Mouse (Mus musculus): ENCODE data around the gene Morc2a.
"Not testable (repeated sequence)": the region's sequence is repeated elsewhere in the genome, so short reads cannot be mapped to it uniquely, and the experiment has no call there.

Gene Morc2a

DNA sequence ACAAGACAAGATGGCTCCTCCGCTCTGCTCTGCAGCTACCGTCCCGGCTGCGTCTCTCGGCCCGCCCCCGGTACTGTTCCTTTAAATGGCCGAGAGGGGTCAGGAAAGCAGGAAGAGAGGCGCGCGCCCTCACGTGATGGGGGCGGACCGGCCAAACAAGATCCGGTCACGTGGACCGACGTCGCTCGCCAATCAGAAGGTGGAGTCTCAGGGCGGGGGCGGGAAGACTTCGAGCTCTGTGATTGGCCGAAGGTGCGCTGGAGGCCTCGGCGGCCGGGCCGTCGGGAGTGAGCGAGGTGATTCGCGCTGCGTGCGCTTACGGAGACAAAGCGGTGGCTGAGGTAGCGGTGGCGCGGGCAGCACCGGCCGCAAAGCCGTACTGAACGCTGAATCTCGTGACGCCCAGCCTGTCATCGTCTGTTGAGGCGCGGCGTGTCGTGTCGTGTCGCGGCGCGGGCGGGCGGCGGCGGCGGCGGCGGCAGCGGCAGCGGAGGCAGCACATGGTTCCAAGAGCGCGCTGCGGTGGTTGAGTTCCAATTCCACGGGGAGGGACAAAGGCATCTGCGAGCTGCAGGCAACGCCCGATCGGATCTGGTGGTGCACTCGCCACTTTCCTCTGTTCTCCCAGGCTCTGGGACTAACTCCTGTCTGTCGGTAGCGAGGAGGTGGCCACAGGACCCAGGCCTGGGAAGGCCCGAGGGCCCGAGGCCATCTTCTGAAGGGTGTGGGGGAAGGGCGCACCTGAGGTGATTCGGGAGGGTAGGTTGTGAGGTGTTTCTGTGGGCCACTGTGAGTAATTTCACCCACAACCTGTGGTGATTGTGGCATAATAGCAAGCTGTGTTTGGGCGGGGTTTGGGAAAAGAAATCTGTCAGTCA is at the start of gene Morc2a:
Gene Morc2a, plus strand, starts transcription at position 228 of the 878 bp plus-strand sequence.
- DNase-seq (ENCODE audit: low spot score), result peak; percentile 98

DNA sequence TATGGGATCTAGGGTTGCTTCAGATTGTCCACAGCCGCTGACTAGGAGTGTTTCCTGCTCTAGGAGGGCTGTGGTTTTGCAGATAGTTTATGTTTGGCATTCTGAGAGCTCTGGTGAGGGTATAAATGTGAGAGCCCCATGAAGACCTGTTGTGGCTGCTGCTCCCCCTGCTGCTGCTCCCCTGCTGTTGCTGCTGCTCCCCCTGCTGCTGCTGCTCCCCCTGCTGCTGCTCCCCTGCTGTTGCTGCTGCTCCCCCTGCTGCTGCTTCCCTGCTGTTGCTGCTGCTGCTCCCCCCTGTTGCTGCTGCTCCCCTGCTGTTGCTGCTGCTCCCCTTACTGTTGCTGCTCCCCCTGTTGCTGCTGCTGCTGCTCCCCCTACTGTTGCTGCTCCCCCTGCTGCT is 47.0 kb upstream of the Morc2a start:
- not testable (repeated sequence) for DNase-seq (ENCODE audit: low spot score)

DNA sequence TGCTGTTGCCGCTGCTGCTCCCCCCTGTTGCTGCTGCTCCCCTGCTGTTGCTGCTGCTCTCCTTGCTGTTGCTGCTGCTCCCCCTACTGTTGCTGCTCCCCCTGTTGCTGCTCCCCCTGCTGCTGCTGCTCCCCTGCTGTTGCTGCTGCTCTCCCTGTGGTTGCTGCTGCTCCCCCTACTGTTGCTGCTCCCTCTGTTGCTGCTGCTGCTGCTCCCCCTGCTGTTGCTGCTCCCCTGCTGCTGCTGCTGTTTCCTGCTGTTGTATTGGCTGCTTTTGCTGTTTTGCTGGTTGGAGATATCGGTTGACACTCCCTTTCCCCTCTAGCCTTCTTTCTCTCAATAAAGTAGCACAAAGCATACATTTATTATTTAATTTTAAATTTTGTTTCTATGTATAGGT is 46.3 kb upstream of the Morc2a start:
- not testable (repeated sequence) for DNase-seq (ENCODE audit: low spot score)

DNA sequence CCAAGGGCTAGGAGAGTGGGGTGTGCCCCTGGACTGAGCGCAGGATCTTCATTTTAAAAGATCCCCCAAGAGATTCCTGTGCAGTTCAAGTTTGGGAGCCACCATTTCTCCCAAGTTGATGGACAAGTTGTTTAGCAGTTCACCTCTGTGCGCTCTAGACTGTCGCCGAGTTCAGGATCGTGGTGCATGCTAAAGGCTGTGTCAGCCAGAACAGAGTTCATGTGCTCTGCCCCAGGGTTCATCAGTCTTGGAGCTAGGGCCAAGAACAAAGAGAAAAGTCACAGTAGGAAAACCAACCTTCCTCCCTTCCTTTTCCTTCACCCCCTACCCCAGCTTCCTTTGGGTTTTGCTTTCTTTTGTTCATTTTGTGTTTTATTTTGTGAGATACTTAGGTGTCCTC is 42.5 kb upstream of the Morc2a start:
- no peak for DNase-seq (ENCODE audit: low spot score)

DNA sequence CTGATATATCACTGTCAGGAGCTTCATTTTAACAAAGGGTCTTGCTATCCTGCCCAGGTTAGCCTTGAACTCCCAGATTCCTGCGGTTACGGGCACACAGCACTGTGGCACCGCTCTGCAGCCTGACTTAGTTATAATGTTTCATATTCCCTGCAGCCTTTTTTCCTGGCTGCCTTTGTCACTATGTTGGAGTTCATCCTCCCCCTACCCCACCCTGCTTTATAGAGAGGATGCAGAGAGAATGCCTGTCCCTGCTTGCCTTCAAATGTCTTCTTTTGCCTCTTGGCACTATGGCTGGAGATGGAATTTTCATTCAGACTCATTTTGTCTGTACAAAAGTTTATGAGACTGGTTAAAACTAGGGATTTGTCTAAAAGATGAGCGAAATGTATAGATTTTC is 33.4 kb upstream of the Morc2a start:
- peak; percentile 39 for DNase-seq (ENCODE audit: low spot score)

DNA sequence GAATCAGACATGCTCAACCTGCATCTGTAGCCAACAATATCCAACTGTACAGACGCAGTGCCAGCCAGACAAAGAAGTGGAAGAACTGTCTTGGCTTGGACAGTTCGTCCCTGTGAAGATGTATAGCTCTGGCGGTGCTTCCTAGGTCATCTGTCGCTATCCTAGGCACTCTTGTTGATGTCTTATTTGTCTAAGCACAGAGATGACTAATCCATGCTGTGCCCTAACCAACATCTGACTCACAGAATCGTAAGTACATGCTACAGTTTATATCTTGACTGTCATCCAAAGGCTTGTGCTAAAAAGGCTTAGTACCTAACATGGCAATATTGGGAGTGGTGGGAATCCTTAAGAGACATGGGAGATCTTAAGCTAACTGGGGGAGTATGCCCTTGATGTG is 26.2 kb upstream of the Morc2a start:
- no peak for DNase-seq (ENCODE audit: low spot score)

DNA sequence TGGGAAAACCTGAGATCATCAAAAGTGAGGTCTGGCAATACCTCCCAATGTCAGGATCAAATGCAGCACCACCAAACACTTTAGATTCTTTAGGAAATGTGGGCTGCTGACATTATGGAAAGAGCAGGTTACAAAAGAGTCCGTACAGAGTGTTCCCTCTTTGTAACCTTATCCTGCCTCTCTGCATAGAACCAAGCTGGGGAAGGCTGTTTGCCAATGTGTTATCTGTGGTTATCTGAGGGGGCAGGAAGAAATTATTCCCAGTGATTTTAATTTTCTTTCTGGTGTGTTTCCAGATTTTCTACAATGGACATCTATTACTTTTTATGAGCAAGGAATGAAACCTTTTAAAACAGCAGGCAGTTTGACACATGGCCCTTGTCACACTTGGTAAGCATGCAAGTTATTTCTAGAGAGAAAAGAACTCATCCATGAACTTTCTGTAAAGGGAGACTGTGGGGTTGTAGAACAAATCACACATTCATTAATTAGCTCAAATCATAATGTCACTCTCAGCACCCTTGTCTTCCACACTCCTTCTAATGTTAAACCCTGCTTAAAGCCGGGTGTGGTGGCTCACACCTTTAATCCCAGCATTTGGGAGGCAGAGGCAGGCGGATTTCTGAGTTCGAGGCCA is 24.5 kb upstream of the Morc2a start:
- DNase-seq (ENCODE audit: low spot score), result peak; percentile 77

DNA sequence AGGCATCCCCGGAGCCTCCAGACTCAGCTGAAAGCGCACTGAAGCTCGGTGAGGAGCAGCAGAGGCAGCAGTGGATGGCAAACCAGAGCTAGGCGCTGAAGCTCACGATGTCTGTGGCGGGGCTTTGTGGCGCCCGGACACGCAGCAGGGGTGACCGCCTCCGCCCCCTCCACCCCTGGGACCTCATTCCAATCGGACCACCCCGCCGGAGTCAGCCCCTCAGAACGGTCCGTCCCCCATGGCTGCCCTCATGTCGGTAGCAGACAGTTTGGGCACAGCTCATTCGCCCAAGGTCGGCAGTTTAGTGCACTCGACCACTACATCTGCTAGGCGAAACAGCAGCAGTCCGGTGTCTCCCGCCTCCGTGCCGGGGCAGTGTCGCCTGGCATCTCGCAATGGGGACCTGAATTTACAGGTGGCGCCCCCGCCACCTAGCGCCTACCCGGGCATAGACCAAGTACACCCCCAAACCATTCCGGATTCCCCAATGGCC is 19.9 kb upstream of the Morc2a start:
- peak; percentile 15 for DNase-seq (ENCODE audit: low spot score)

DNA sequence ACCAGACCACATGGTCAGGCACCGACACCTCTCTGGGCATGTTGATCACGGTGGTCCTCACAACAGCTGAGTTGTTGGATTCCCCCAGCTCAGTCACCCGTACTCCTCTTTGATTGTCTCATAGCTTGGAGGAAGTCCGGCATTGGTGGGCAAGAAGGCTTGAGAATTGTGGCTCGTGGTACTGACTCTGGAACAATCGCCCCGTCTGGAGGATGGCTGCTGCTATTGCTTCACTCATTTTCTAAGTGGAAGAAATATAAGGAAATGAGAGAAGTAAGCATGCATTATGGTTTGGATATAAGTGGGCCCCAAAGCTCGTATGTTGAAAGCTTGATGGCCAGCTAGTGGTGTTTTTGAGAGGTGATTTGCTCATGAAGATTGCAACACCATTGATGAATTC is 15.7 kb upstream of the Morc2a start:
- DNase-seq (ENCODE audit: low spot score), result not testable (repeated sequence)

DNA sequence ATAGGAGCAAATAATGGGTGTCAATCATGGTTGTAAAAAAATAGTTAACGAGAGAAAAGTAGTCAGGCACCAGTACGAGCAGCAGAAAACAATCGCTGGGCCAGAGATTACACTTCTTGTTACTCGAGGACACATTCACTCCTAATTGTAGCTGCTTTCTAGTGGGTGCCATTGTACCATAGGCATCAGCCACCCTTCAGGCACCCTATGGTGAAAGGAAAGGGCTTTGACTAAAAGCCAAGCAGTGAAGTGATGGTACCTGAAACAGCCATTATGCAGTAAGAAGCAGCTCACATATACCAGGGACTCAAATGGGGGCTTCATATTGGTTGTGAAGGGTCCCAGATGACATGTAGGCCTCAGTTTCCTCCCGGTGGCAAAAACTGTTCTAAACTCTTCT is 1.3 kb upstream of the Morc2a start:
- DNase-seq (ENCODE audit: low spot score), result no peak

DNA sequence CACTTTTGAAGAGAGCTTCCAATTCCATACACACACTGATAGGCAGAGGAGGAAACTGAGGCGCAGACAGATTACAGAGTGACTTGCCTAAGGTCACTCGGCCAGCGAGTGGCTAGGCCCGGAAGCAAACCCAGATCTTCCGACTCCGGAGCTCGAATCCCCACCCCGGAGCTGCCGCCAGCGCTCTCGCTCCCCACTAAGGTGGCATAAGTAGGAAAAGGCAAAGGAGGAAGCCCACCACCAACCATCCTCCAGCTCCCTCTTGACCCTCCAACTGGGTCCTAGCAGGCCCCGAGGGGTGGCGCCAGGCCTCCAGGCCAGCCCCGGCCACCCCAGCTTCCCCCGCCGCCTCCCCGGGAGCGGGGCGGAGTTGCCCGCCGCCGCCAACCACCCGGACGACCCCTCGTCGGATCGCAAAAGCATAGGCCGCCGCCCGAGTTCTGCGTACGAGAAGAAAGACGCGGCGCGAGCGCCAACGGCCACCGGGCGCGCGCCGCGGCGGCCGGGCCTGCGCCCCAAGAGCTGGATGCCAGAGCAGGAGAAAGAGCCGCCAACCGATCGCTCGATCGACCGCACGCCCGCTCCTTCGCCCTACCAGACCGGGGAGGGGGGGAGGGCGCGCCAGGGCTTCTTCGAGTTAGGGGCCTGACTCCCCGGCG is 557 bp upstream of the Morc2a start:
- no peak for DNase-seq (ENCODE audit: low spot score)

DNA sequence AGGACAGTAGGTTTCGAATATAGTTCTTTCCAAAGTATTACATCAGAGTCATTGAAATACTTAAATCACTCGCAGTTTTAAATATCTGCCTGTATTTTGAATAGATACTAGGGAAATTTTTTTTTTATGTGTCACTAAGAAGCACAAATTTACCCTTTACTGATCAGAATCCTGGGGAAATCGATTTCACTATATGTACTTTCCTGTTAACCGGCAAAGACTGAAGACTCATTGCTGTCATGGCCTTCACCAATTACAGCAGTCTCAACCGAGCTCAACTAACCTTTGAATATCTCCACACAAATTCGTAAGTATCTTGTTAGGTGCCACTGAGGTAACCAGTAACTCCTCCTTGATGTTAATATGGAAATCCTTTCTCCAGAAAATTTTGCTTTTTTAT is 1.1 kb downstream of the Morc2a start:
- no peak for DNase-seq (ENCODE audit: low spot score)

DNA sequence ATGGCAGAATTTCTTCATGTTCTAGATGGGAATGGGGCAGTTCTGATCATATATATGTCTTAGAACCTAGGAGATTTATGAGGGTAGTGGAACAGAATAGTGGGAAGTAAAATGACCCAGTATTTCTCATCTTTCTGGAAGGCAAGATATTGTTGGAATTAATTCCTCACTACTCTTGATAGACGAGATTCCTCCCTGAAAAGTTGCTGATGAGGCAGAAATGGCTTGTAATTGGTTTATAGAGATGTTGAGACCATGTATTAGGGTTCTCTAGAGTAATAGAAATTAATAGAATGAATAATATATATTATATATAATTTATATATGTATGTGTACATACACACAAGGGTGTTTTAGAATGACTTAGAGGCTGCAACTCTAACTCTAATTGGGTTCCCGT is 13.0 kb downstream of the Morc2a start:
- no peak for DNase-seq (ENCODE audit: low spot score)

DNA sequence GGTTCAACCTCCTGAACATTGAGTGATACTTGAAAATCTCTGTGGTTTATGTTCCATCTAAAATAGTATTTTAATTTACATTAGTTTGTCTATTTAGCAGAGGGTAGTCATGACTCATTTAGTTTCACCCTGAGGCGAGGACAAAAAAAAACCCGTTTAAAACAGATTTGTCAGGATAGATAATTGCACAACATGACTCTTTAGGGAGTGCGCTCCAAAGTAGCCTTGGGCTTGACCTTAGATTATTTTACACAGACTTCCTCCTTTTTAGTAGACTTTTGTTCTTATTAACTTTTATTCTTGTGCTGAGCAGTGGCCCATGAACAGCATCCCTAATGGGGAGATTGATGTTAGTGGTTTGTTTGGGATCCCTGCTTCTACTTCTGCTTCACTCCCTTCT is 18.5 kb downstream of the Morc2a start:
- no peak for DNase-seq (ENCODE audit: low spot score)

DNA sequence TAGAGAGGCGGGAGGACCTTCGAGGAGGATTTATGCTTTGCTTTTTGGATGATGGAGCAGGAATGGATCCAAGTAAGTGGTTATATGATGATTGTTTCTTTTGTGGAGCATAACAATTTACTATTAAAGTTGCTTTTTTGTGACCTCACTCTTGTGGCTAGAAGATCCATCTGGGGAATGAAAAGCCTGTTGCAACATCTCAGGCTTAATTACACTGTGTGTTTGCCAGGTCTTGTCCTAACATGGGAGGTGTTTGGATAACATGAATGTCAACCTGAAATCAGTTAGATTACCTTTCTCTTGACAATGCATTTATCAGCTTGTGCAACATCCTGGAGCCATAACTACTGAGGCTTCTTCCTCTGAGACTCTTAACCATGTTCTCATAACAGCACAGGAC is 19.8 kb downstream of the Morc2a start:
- DNase-seq (ENCODE audit: low spot score), result no peak

DNA sequence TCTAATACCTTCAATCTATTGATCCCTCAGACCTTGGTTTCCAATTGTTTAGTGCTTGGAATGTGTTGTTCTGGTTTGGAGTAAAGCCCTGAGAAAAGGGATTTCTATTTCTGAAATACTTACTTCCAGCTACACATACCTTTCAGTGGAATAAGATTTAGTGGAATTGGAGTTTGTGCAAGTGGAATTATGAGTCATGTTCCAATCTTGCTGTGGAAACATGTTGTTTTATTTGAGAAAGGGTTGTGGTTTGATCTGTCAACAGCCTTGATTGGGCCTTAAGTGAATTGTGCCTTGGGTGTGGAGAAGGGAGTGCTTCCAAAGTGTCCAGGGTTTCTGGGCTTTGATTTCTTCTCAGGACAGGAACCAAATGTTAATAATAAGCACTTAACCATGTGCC is 20.9 kb downstream of the Morc2a start:
- DNase-seq (ENCODE audit: low spot score), result no peak

DNA sequence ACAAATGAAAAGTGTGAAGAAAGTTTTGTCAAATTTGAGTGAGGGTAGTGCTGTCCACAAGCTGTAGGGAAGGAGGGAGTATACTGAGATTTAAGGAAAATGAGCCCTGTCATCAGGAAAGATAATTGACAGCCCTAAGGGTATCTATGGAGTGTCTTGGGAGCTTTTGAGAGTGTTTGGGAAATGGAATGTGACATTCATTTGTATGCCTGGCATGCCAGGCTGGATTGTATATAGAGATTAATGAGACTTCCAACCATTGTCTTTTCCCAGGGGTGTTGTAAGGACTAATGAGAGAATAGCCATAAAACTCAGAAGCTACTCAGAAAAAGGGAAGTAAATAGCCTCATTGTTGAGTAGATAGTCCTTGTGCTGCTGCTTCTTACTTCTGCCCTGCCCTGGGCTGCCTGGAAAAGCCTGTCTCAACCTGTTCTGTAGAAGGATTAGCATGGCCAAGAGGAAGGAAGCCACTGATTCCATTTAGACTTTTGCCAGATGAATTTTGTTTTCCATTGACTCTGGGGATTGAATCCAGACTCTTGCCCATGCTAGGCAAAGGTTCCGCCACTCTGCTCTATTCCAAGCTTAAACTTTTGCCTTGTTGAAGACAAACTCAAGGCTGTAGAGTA is 22.1 kb downstream of the Morc2a start:
- DNase-seq (ENCODE audit: low spot score), result no peak

DNA sequence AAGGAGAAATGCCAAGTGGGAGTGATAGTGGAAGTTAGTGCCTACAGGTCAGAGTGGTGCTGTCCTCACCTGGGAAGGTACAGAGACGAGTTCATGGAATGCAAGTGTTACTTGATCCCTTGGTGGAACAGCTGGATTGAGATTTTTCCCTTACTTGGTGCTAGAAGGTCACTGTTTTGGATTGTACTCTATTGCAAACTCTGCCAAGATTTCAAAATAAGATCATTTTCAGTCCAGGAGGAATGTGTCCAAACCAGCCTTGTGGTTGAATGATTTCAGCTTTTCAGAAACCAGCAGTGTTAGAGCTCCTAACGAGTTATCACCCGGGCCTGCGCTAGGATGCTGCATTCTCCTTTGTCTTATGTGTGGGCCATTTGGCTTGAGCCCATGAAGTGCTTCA is 25.6 kb downstream of the Morc2a start:
- no peak for DNase-seq (ENCODE audit: low spot score)

DNA sequence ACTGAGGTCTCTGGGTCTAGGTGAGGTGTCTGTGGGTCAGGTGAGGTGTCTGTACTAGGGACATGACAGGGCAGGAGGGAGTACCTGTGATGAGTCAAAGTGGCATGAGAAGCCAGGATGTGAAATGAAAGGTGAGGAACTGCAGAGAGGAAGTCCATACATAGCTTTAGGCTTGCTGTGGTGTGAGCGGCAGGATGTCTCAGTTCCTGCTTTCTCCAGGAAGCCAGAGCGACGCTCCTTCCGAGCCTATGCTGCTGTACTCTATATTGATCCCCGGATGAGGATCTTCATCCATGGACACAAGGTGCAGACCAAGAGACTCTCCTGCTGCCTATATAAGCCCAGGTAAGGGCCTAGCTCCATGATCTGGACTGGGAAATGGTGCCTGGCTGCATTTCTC is 27.4 kb downstream of the Morc2a start:
- DNase-seq (ENCODE audit: low spot score), result no peak

DNA sequence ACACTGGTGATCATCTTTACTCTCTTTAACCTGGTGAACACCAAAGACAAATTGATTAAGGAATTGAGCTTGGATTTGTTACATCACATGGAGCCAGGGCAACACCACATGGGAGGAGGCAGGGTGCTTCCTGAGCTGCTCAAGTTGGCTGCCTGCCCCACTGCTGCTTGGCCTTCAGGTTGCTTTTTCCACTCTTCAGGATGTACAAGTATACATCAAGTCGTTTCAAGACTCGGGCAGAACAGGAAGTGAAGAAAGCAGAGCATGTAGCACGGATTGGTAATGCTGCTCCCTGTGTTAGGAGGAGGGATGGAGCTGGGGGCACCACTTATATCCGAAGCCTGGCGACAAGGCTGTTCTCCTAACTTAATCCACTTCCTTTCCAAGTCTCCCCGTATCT is 28.2 kb downstream of the Morc2a start:
- DNase-seq (ENCODE audit: low spot score), result no peak

DNA sequence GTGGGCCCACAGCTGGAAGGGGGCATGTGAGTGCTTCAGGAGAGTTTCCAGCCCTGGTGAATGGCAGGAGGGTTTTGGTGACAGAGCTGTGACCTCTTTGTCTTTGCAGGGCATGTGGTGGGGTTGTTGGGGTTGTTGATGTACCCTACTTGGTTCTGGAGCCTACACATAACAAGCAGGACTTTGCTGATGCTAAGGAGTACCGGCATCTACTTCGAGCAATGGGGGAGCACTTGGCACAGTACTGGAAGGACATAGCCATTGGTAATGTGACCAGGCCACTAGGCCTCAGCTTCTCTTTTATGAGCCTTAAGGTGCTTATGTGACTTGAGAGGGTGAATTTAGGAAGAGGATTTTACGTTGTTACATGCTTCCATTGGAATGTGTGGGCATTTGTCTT is 30.8 kb downstream of the Morc2a start:
- no peak for DNase-seq (ENCODE audit: low spot score)

DNA sequence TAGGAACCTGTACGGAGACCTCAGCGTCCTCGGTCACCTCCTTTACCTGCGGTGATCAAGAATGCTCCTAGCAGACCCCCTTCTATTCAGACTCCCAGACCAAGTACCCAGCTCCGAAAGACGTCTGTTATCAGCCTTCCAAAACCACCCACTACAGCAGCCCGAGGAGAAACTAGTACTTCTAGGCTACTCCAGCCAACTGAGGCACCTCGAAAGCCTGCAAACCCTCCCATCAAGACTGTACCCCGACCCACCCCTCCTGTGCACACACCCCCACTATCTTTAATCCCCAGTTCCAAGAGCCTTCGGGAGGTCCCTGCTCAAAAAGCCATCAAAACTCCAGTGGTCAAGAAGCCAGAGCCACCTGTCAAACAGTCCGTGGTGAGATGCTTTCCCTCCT is 34.7 kb downstream of the Morc2a start:
- DNase-seq (ENCODE audit: low spot score), result no peak

DNA sequence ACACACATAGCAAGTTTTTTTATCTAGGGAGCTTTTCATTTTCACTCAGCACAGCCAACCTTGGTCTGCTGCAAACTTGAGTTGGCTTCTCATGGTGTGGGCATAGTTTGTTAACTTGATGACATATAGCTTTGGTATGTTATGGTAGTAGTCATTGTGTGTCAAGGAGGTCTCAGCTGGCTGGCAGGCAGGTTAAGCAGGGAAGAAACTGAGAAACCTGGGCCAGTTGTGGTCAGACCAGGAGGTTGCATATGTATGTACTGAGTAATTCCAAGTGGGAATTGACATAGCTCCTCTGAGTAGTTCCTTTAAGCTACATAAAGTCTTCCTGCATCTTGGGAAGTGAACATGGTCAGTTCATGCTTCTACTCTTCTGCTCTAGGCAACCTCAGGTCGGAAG is 35.2 kb downstream of the Morc2a start:
- no peak for DNase-seq (ENCODE audit: low spot score)
